Mouse (Mus musculus): ENCODE measurements around the gene Zmiz1. TPM values are rescaled to one million over a fixed set of nuclear protein-coding genes. Genes with fewer than 3 reads are reported as not detected.

The Zmiz1 gene
- polyA plus RNA-seq, 1 experiment from 2014 or later = 45.8 TPM

- Histone ChIP-seq H3K27me3 (ENCODE audit: insufficient read depth, poor library complexity, severe bottlenecking) (no peaks in the 10 kb centered on the region), H3K9me3 (no peaks in the 10 kb centered on the region), H3K4me3 (no peak overlapping the region), H3K4me1 (peaks cover 49% of the 10 kb centered on the region), H3K36me3 (peaks cover 74% of the 10 kb centered on the region), H3K27ac (peak overlapping the region; percentile 13; the same call in 1 of the 2 replicates)
- no peak for DNase-seq (ENCODE audit: low spot score)
- 54% methylated on average over 16 of the region's 16 CpGs for WGBS
These were observed 115.3 kb downstream of the Zmiz1 start for GRCm38 (mm10) chr14:25574047-25574870.

- Histone ChIP-seq H3K27me3 (ENCODE audit: insufficient read depth, poor library complexity, severe bottlenecking) (no peaks in the 10 kb centered on the region), H3K36me3 (peaks cover 95% of the 10 kb centered on the region), H3K27ac (0 out of 2 replicates have a peak overlapping the region, but pooled peaks have one; percentile 42), H3K9me3 (no peaks in the 10 kb centered on the region), H3K4me3 (no peak overlapping the region), H3K4me1 (peaks cover 61% of the 10 kb centered on the region)
- no peak for DNase-seq (ENCODE audit: low spot score)
- WGBS = 87% methylated on average over 3 of the region's 3 CpGs
These were observed 117.7 kb downstream of the Zmiz1 start for GRCm38 (mm10) chr14:25576642-25577041.

GRCm38 (mm10) chr14:25577431-25577830 lies 118.4 kb downstream of the Zmiz1 start:
- no peak for DNase-seq (ENCODE audit: low spot score)
- Histone ChIP-seq H3K9me3 (no peaks in the 10 kb centered on the region), H3K27ac (peak overlapping the region; percentile 71), H3K36me3 (peaks cover 95% of the 10 kb centered on the region), H3K4me3 (no peak overlapping the region), H3K27me3 (ENCODE audit: insufficient read depth, poor library complexity, severe bottlenecking) (no peaks in the 10 kb centered on the region), H3K4me1 (peaks cover 57% of the 10 kb centered on the region)
- WGBS = 63% methylated on average over 3 of the region's 3 CpGs

- Histone ChIP-seq H3K27me3 (ENCODE audit: insufficient read depth, poor library complexity, severe bottlenecking) (no peaks in the 10 kb centered on the region), H3K9me3 (no peaks in the 10 kb centered on the region), H3K27ac (no peak overlapping the region), H3K4me1 (peaks cover 53% of the 10 kb centered on the region), H3K36me3 (peaks cover 93% of the 10 kb centered on the region), H3K4me3 (no peak overlapping the region)
- 90% methylated on average over 7 of the region's 7 CpGs for WGBS
- no peak for DNase-seq (ENCODE audit: low spot score)
These were observed 120.6 kb downstream of the Zmiz1 start for GRCm38 (mm10) chr14:25579597-25579996.

- 67% methylated on average over 1 of the region's 1 CpGs for WGBS
- Histone ChIP-seq H3K36me3 (peaks cover 87% of the 10 kb centered on the region), H3K4me3 (no peak overlapping the region), H3K9me3 (no peaks in the 10 kb centered on the region), H3K27me3 (ENCODE audit: insufficient read depth, poor library complexity, severe bottlenecking) (no peaks in the 10 kb centered on the region), H3K4me1 (peaks cover 59% of the 10 kb centered on the region), H3K27ac (peak overlapping the region; percentile 43; the same call in 1 of the 2 replicates)
- no peak for DNase-seq (ENCODE audit: low spot score)
These were observed 121.4 kb downstream of the Zmiz1 start for GRCm38 (mm10) chr14:25580397-25580796.

- no peaks in the 10 kb centered on the region for H3K27me3 ChIP-seq (ENCODE audit: insufficient read depth, poor library complexity, severe bottlenecking)
- H3K9me3 ChIP-seq = no peaks in the 10 kb centered on the region
- H3K36me3 ChIP-seq = peaks cover 66% of the 10 kb centered on the region
- peaks cover 61% of the 10 kb centered on the region for H3K4me1 ChIP-seq
- WGBS = 93% methylated on average over 6 of the region's 6 CpGs
- H3K27ac ChIP-seq = no peak overlapping the region
- no peak overlapping the region for H3K4me3 ChIP-seq
- DNase-seq (ENCODE audit: low spot score) = no peak
These were observed 123.6 kb downstream of the Zmiz1 start for GRCm38 (mm10) chr14:25582603-25583002.

GRCm38 (mm10) chr14:25583899-25584298 lies 124.9 kb downstream of the Zmiz1 start:
- no peak for DNase-seq (ENCODE audit: low spot score)
- Histone ChIP-seq H3K27ac (peak overlapping the region; percentile 91), H3K4me1 (peaks cover 65% of the 10 kb centered on the region), H3K36me3 (peaks cover 53% of the 10 kb centered on the region), H3K9me3 (no peaks in the 10 kb centered on the region), H3K27me3 (ENCODE audit: insufficient read depth, poor library complexity, severe bottlenecking) (no peaks in the 10 kb centered on the region), H3K4me3 (no peak overlapping the region)
- 79% methylated on average over 10 of the region's 10 CpGs for WGBS

GRCm38 (mm10) chr14:25585545-25586301 lies 126.7 kb downstream of the Zmiz1 start:
- whole genome bisulfite sequencing = 28% methylated on average over 21 of the region's 21 CpGs
- no peaks in the 10 kb centered on the region for H3K9me3 ChIP-seq
- H3K27me3 ChIP-seq (ENCODE audit: insufficient read depth, poor library complexity, severe bottlenecking) = no peaks in the 10 kb centered on the region
- peak overlapping the region; percentile 91 for H3K27ac ChIP-seq
- H3K4me3 ChIP-seq = no peak overlapping the region; the same call in 1 of the 2 replicates
- peak; percentile 85 for DNase-seq (ENCODE audit: low spot score)
- peaks cover 51% of the 10 kb centered on the region for H3K36me3 ChIP-seq
- peaks cover 70% of the 10 kb centered on the region for H3K4me1 ChIP-seq

- Histone ChIP-seq H3K4me1 (peaks cover 76% of the 10 kb centered on the region), H3K36me3 (peaks cover 48% of the 10 kb centered on the region), H3K27me3 (ENCODE audit: insufficient read depth, poor library complexity, severe bottlenecking) (no peaks in the 10 kb centered on the region), H3K4me3 (peak overlapping the region; percentile 33; the same call in 1 of the 2 replicates), H3K27ac (peak overlapping the region; percentile 91), H3K9me3 (no peaks in the 10 kb centered on the region)
- 24% methylated on average over 10 of the region's 10 CpGs for WGBS
- DNase-seq (ENCODE audit: low spot score) = peak; percentile 88
These were observed 128.0 kb downstream of the Zmiz1 start for GRCm38 (mm10) chr14:25586846-25587486.

- 10% methylated on average over 6 of the region's 6 CpGs for WGBS
- peaks cover 81% of the 10 kb centered on the region for H3K4me1 ChIP-seq
- peaks cover 47% of the 10 kb centered on the region for H3K36me3 ChIP-seq
- peak overlapping the region; percentile 91 for H3K27ac ChIP-seq
- no peak for DNase-seq (ENCODE audit: low spot score)
- peak overlapping the region; percentile 33 for H3K4me3 ChIP-seq
- no peaks in the 10 kb centered on the region for H3K9me3 ChIP-seq
- no peaks in the 10 kb centered on the region for H3K27me3 ChIP-seq (ENCODE audit: insufficient read depth, poor library complexity, severe bottlenecking)
These were observed 128.6 kb downstream of the Zmiz1 start for GRCm38 (mm10) chr14:25587487-25588001.

GRCm38 (mm10) chr14:25588156-25588555 lies 129.2 kb downstream of the Zmiz1 start:
- Histone ChIP-seq H3K4me3 (peak overlapping the region; percentile 33), H3K27ac (peak overlapping the region; percentile 91), H3K4me1 (peaks cover 87% of the 10 kb centered on the region), H3K9me3 (no peaks in the 10 kb centered on the region), H3K36me3 (peaks cover 43% of the 10 kb centered on the region), H3K27me3 (ENCODE audit: insufficient read depth, poor library complexity, severe bottlenecking) (no peaks in the 10 kb centered on the region)
- WGBS = 42% methylated on average over 2 of the region's 2 CpGs
- DNase-seq (ENCODE audit: low spot score) = no peak

Measured in heart, embryonic 10.5 days (tissue).